Mouse (Mus musculus): ENCODE data around the gene Pld5. TPM values are rescaled to one million over a fixed set of nuclear protein-coding genes. Genes with fewer than 3 reads are reported as not detected.

The Pld5 gene
- polyA plus RNA-seq, 1 experiment from 2014 or later: 5.9 TPM

DNA sequence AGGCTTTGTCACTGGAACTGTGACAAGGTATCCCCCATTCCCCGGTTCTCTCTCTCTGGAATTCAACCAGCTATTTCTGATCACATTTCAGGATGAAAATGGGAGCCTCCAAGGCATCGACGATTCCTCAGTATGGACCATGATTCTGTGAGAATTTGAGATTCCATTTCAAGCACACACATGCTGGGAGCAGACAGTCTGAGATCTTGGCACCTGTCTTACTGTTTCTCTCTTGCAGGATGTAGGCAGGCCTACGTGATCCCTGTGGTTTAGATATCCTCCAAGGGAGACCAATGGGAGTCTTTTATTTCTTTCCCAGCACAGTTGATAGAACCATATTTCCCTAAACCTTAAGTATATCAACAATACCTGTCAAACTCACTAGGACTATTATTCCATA is 159.5 kb downstream of the Pld5 start:
- H3K27me3 ChIP-seq (ENCODE audit: control insufficient read depth, insufficient read depth, low read length): no peaks in the 10 kb centered on the region
- no peaks in the 10 kb centered on the region for H3K36me3 ChIP-seq (ENCODE audit: control insufficient read depth, insufficient read depth, low read length)
- no peak overlapping the region for H3K4me2 ChIP-seq (ENCODE audit: low read depth, low read length)
- H3K4me1 ChIP-seq (ENCODE audit: control insufficient read depth, insufficient read depth, low read length): no peaks in the 10 kb centered on the region
- H3K9ac ChIP-seq (replicated peaks; ENCODE audit: low read depth, low read length): no peak overlapping the region
- no peak overlapping the region for H3K4me3 ChIP-seq (ENCODE audit: low read depth, low read length)
- no peak overlapping the region for H3K27ac ChIP-seq (ENCODE audit: low read depth, low read length)
- WGBS: 87% methylated on average over 4 of the region's 4 CpGs
- H3K9me3 ChIP-seq (ENCODE audit: control insufficient read depth, low read length): no peaks in the 10 kb centered on the region
- no peak for ATAC-seq (ENCODE audit: low read depth)

DNA sequence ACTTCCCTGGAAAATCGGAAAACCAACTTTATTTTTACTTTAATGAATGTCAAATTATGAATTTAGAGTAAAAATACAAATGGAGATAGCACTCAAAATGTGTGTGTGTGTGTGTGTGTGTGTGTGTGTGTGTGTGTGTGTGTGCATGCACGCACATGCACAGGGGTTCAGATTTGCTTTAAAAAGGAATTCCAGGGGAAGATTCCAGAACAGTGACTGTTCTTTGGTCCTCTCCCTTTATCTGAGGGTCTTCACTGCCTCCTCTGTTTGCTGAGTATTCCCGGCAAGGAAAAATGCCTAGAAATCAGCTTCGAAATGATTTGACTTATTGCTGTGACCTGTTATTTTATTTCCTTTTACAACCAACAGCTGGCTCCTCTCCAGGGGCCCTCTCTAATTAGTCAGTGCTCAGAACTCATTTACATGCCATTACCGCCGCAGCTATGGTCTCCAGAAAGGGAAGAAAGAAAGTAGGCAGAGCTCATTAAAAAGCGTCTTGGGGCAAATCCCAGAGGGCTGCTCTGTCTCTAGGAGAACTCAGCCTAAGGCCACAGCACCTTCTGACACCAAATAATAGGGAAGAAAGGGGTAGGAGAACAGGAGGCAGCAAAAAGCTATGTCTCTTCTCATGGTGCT is 176.3 kb downstream of the Pld5 start:
- Histone ChIP-seq H3K27me3 (ENCODE audit: control insufficient read depth, insufficient read depth, low read length) (no peaks in the 10 kb centered on the region), H3K36me3 (ENCODE audit: control insufficient read depth, insufficient read depth, low read length) (no peaks in the 10 kb centered on the region), H3K27ac (ENCODE audit: low read depth, low read length) (peak overlapping the region; percentile 60; the same call in 1 of the 2 replicates), H3K9me3 (ENCODE audit: control insufficient read depth, low read length) (no peaks in the 10 kb centered on the region), H3K9ac (replicated peaks; ENCODE audit: low read depth, low read length) (no peak overlapping the region), H3K4me3 (ENCODE audit: low read depth, low read length) (no peak overlapping the region), H3K4me2 (ENCODE audit: low read depth, low read length) (peak overlapping the region; percentile 6; the same call in 1 of the 2 replicates), H3K4me1 (ENCODE audit: control insufficient read depth, insufficient read depth, low read length) (0 out of 2 replicates have a peak, but pooled peaks cover 6% of the 10 kb centered on the region)
- peak; percentile 90 for ATAC-seq (ENCODE audit: low read depth)
- 13% methylated on average over 7 of the region's 7 CpGs for WGBS

DNA sequence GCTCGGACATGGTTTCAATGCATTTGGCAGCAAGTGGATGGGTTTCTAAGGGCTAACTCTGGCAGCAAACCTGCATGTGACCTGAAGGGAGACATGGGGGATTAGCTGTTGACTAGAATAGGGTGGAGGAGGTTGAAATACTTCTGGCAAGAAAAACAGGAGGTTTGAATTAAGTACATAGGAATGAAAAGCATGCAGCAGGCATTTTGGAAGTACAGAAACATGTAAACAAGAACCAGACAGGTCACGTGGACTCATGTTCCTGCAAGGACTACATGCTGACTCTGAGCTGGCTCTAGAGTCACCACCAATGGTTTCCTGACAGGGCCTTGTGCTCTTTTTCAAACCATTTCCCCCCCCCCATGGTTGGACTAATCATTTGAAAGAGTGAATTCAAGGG is 183.0 kb downstream of the Pld5 start:
- Histone ChIP-seq H3K4me3 (ENCODE audit: low read depth, low read length) (no peak overlapping the region), H3K27ac (ENCODE audit: low read depth, low read length) (no peak overlapping the region), H3K4me1 (ENCODE audit: control insufficient read depth, insufficient read depth, low read length) (no peaks in the 10 kb centered on the region), H3K27me3 (ENCODE audit: control insufficient read depth, insufficient read depth, low read length) (no peaks in the 10 kb centered on the region), H3K9me3 (ENCODE audit: control insufficient read depth, low read length) (no peaks in the 10 kb centered on the region), H3K36me3 (ENCODE audit: control insufficient read depth, insufficient read depth, low read length) (no peaks in the 10 kb centered on the region), H3K9ac (replicated peaks; ENCODE audit: low read depth, low read length) (no peak overlapping the region), H3K4me2 (ENCODE audit: low read depth, low read length) (no peak overlapping the region)
- ATAC-seq (ENCODE audit: low read depth): no peak
- 88% methylated on average over 2 of the region's 2 CpGs for WGBS

DNA sequence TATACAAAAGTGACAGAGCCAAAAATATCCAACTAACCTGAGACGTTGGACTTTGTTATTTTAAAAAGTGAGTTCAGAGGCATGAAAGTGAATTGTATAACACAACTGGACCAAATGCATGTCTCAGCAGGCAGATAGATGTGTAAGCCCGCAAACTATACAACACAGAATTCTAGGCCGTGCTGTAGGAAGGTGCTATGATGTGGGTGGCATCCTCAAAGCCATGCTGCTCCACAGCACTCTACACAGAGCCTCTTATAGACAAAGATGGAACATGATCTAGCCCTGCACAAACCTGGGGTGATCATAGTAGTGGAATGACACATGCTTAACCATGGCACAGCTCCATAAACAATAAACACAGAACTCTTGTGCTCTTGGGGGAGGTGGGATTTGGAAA is 185.7 kb downstream of the Pld5 start:
- Histone ChIP-seq H3K4me3 (ENCODE audit: low read depth, low read length) (no peak overlapping the region), H3K27me3 (ENCODE audit: control insufficient read depth, insufficient read depth, low read length) (no peaks in the 10 kb centered on the region), H3K4me1 (ENCODE audit: control insufficient read depth, insufficient read depth, low read length) (no peaks in the 10 kb centered on the region), H3K9ac (replicated peaks; ENCODE audit: low read depth, low read length) (no peak overlapping the region), H3K4me2 (ENCODE audit: low read depth, low read length) (no peak overlapping the region), H3K9me3 (ENCODE audit: control insufficient read depth, low read length) (no peaks in the 10 kb centered on the region), H3K27ac (ENCODE audit: low read depth, low read length) (no peak overlapping the region), H3K36me3 (ENCODE audit: control insufficient read depth, insufficient read depth, low read length) (no peaks in the 10 kb centered on the region)
- WGBS: 93% methylated on average over 3 of the region's 3 CpGs
- no peak for ATAC-seq (ENCODE audit: low read depth)

DNA sequence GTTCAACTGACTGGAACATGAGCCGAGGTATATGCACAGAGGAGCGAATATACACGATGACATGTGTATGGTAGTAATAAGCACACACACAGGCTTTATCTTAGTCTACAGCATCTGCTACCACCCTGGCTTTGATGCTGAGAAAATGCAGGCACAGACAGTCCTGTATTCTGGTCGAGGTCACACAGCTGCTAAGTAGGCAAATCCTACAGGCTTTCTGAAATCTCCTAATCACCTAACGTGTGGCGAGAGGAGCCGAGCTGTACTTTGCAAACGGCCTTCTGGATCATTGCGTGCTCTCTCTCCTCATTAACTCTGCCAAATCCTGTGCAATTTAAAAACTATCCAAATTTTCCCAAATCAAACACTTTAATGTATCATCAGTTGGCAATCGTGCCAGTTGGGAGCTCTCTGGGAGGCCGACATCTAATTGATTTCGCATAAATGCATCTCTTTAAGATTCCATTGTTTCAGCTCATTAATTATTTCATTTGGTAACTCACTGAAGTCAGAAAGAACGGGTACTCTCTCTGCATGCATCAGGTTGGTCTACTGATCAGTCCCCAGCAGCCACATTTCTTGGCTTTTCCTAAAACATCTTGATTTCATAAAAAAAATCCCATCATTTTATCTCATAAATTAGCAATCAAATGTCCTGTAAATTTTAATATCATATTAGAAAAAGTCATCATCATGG is 189.0 kb downstream of the Pld5 start:
- Histone ChIP-seq H3K4me1 (ENCODE audit: control insufficient read depth, insufficient read depth, low read length) (peaks cover 3% of the 10 kb centered on the region; the same call in 1 of the 2 replicates), H3K4me2 (ENCODE audit: low read depth, low read length) (no peak overlapping the region), H3K9me3 (ENCODE audit: control insufficient read depth, low read length) (no peaks in the 10 kb centered on the region), H3K27ac (ENCODE audit: low read depth, low read length) (no peak overlapping the region), H3K4me3 (ENCODE audit: low read depth, low read length) (no peak overlapping the region), H3K27me3 (ENCODE audit: control insufficient read depth, insufficient read depth, low read length) (no peaks in the 10 kb centered on the region), H3K36me3 (ENCODE audit: control insufficient read depth, insufficient read depth, low read length) (no peaks in the 10 kb centered on the region), H3K9ac (replicated peaks; ENCODE audit: low read depth, low read length) (no peak overlapping the region)
- ATAC-seq (ENCODE audit: low read depth): peak; percentile 52
- WGBS: 55% methylated on average over 13 of the region's 13 CpGs

DNA sequence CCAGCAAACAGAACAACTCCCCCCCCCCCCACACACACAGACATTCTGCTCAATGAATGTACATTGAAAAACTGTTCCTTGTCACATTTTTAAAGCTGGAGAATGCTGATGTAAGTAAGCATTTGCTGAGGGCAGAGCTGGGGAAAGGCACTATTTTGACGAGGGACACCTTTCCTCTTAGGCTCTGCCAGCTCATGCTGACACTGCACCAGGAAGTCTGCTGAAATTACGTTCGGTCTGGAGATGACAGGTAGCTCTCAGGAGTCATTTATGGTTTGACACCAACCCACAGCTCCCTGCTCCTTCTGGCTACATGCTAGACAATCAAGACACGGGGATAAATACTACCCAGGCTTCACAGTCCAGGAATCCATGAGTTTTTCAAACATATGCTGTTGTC is 192.8 kb downstream of the Pld5 start:
- no peak overlapping the region for H3K9ac ChIP-seq (replicated peaks; ENCODE audit: low read depth, low read length)
- no peak overlapping the region for H3K4me3 ChIP-seq (ENCODE audit: low read depth, low read length)
- H3K27me3 ChIP-seq (ENCODE audit: control insufficient read depth, insufficient read depth, low read length): no peaks in the 10 kb centered on the region
- peak overlapping the region; percentile 52; the same call in 1 of the 2 replicates for H3K27ac ChIP-seq (ENCODE audit: low read depth, low read length)
- no peak for ATAC-seq (ENCODE audit: low read depth)
- H3K4me2 ChIP-seq (ENCODE audit: low read depth, low read length): no peak overlapping the region
- no peaks in the 10 kb centered on the region for H3K9me3 ChIP-seq (ENCODE audit: control insufficient read depth, low read length)
- H3K4me1 ChIP-seq (ENCODE audit: control insufficient read depth, insufficient read depth, low read length): peaks cover 3% of the 10 kb centered on the region; the same call in 1 of the 2 replicates
- whole genome bisulfite sequencing: 41% methylated on average over 4 of the region's 4 CpGs
- no peaks in the 10 kb centered on the region for H3K36me3 ChIP-seq (ENCODE audit: control insufficient read depth, insufficient read depth, low read length)

DNA sequence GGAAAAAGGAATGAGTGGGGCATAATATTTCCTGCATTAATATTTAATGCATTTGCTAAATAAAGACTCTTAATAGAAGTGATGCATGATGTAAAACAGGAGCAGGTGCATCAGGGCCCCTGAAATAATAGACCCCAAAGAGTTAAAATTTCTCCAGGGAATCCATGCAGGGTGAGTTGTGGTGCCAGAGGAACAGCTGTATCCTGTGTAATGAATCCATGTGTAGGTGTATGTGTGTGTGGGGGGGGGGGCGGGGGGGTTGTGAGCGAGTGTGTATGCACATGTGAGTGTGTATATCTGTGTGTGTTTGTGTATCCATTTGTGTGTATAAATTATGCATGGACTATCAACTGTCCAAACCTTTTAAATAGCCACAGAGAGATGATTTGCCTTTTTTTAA is 194.1 kb downstream of the Pld5 start:
- Histone ChIP-seq H3K4me3 (ENCODE audit: low read depth, low read length) (no peak overlapping the region), H3K9me3 (ENCODE audit: control insufficient read depth, low read length) (no peaks in the 10 kb centered on the region), H3K27ac (ENCODE audit: low read depth, low read length) (no peak overlapping the region), H3K4me2 (ENCODE audit: low read depth, low read length) (no peak overlapping the region), H3K36me3 (ENCODE audit: control insufficient read depth, insufficient read depth, low read length) (no peaks in the 10 kb centered on the region), H3K4me1 (ENCODE audit: control insufficient read depth, insufficient read depth, low read length) (peaks cover 3% of the 10 kb centered on the region; the same call in 1 of the 2 replicates), H3K27me3 (ENCODE audit: control insufficient read depth, insufficient read depth, low read length) (no peaks in the 10 kb centered on the region), H3K9ac (replicated peaks; ENCODE audit: low read depth, low read length) (no peak overlapping the region)
- 58% methylated on average over 2 of the region's 2 CpGs for WGBS
- ATAC-seq (ENCODE audit: low read depth): peak; percentile 64

DNA sequence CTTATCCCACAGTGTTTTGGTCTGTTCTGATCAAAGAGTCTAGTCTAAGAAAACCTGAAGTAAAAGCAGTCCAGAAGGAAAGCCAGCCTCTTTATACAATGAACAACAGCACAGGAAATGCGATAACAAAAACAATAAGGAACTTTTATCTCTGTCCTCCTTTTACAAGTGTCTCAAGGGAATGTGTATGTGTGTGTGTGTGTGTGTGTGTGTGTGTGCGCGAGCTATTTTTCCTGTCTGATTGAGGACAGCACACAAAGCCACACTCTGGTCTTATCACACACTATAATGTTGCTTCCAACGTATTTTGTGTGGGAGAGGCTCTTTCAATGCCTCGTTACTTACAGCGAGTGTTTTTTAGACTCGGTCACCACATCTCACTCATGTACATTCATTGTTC is 196.7 kb downstream of the Pld5 start:
- 89% methylated on average over 7 of the region's 7 CpGs for WGBS
- peaks cover 13% of the 10 kb centered on the region for H3K4me1 ChIP-seq (ENCODE audit: control insufficient read depth, insufficient read depth, low read length)
- no peaks in the 10 kb centered on the region for H3K27me3 ChIP-seq (ENCODE audit: control insufficient read depth, insufficient read depth, low read length)
- no peaks in the 10 kb centered on the region for H3K36me3 ChIP-seq (ENCODE audit: control insufficient read depth, insufficient read depth, low read length)
- no peak overlapping the region for H3K4me3 ChIP-seq (ENCODE audit: low read depth, low read length)
- no peak overlapping the region for H3K9ac ChIP-seq (replicated peaks; ENCODE audit: low read depth, low read length)
- H3K27ac ChIP-seq (ENCODE audit: low read depth, low read length): no peak overlapping the region
- H3K4me2 ChIP-seq (ENCODE audit: low read depth, low read length): no peak overlapping the region
- ATAC-seq (ENCODE audit: low read depth): no peak
- H3K9me3 ChIP-seq (ENCODE audit: control insufficient read depth, low read length): no peaks in the 10 kb centered on the region

DNA sequence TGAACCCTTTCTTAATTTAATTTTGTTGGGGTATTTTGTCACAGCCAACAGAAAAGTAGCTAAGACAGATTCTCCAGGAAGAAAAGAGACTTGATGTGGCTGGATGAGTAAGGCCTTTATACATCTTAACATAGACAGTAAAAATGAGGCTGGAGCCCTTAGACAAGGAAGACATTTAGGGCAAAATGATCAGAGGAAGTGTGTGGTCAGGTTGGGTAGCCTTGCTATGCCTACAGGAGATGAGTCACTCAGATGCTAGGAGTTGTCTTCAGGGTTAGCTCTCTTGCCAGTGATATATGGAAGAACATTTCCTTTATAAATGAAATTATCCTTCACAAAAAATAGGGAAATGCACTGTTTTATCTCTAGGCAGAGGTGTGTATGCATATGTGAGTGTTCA is 198.3 kb downstream of the Pld5 start:
- H3K9me3 ChIP-seq (ENCODE audit: control insufficient read depth, low read length): no peaks in the 10 kb centered on the region
- no peaks in the 10 kb centered on the region for H3K27me3 ChIP-seq (ENCODE audit: control insufficient read depth, insufficient read depth, low read length)
- no peak overlapping the region for H3K27ac ChIP-seq (ENCODE audit: low read depth, low read length)
- H3K4me2 ChIP-seq (ENCODE audit: low read depth, low read length): no peak overlapping the region
- H3K36me3 ChIP-seq (ENCODE audit: control insufficient read depth, insufficient read depth, low read length): no peaks in the 10 kb centered on the region
- H3K4me3 ChIP-seq (ENCODE audit: low read depth, low read length): no peak overlapping the region
- ATAC-seq (ENCODE audit: low read depth): no peak
- H3K9ac ChIP-seq (replicated peaks; ENCODE audit: low read depth, low read length): no peak overlapping the region
- H3K4me1 ChIP-seq (ENCODE audit: control insufficient read depth, insufficient read depth, low read length): peaks cover 9% of the 10 kb centered on the region

Data from neural tube, embryonic 14.5 days (tissue).